Mouse (Mus musculus) small intestine, adult 2 months (tissue): ENCODE data around the gene Litaf.

ENCODE experiments used
- CTCF ChIP-seq: fragments of 200-500 bp; IDR thresholded peaks from 2 replicates; pipeline ENCODE4 v1.5.1; 2012; ENCODE audit warnings: low read depth, mild to moderate bottlenecking, control low read depth, inconsistent platforms, low read length, moderate library complexity, mixed read lengths; ENCODE audit not compliant: insufficient replicate concordance, insufficient read length; ENCODE audit errors: extremely low read depth
- POLR2A ChIP-seq: fragments of 200-500 bp; IDR thresholded peaks from 2 replicates; pipeline ENCODE4 v1.6.1; 2012; ENCODE audit warnings: low read depth, mild to moderate bottlenecking, control low read depth, inconsistent platforms, low read length, moderate library complexity

GRCm38 (mm10) chr16:11031320-11031719 is 34.6 kb downstream of the Litaf start:
- TF ChIP-seq CTCF, result peak; percentile 19; the same call in 1 of the 2 replicates
- no peak for TF ChIP-seq POLR2A
